Mouse (Mus musculus): ENCODE results near the gene Yme1l1. TPM values are rescaled to one million over a fixed set of nuclear protein-coding genes. Genes with fewer than 3 reads are reported as not detected.

Yme1l1 gene
- polyA plus RNA-seq, 1 experiment: 17.9 TPM

DNA sequence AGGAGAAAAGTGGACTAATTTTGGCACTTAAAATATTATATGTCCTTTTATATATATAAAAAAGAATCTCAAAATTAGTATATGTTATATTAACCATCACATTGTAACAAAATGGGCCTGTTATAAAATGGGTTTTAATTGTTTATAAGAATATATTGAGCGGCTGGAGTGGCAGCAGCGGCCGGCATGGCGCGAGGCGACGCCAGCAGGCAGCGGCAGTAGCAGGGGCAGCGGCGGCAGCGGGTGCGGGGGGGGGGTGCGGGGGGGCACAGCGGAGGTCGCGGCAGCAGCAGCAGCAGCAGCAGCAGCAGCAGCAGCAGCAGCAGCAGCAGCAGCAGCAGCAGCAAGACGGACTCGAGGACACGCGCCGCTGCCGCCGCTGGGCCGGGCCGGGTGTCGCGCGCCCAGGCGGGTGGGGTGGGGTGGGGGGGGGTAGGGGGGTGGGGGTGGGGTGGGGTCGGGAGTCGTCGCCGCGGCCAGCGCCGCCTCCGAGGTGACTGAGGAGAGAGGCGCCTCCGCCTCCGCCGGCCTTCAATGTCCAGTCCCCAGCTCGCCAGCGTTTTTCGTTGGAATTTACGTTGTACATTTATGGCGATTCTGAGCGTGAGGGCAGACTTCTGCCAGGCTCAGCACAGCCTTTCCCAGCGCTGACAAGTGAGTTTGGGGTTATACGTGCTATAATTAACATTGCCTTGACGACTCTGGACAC is 78.0 kb downstream of the Yme1l1 start:
- TF ChIP-seq MAX (IDR thresholded peaks at IDR 0.05; ENCODE audit: low read depth): no peak
- no peak for TF ChIP-seq POLR2AphosphoS2 (IDR thresholded peaks at IDR 0.05; ENCODE audit: insufficient read length, low read depth)
- TF ChIP-seq MYOG (IDR thresholded peaks at IDR 0.05; ENCODE audit: control insufficient read depth in 1 of 3, insufficient read depth in 1 of 3, insufficient read length in 2 of 3, low read depth in 2 of 3): no peak
- TF ChIP-seq TCF3 (IDR thresholded peaks at IDR 0.05; ENCODE audit: insufficient read length, low read depth): no peak
- no peak for TF ChIP-seq REST (IDR thresholded peaks at IDR 0.05; ENCODE audit: insufficient read depth, insufficient read length)
- TF ChIP-seq USF1 (IDR thresholded peaks at IDR 0.05; ENCODE audit: low read depth): no peak
- TF ChIP-seq POLR2A (IDR thresholded peaks at IDR 0.05; ENCODE audit: insufficient read length, low read depth): no peak
- no peak for TF ChIP-seq SRF (IDR thresholded peaks at IDR 0.05; ENCODE audit: control insufficient read depth, insufficient read length, low read depth)
- TF ChIP-seq CEBPB (IDR thresholded peaks at IDR 0.05; ENCODE audit: insufficient read depth, poor library complexity, severe bottlenecking): no peak
- no peak for TF ChIP-seq TCF12 (IDR thresholded peaks at IDR 0.05; ENCODE audit: insufficient read depth, poor library complexity, severe bottlenecking)
- no peak for TF ChIP-seq MYOD1 (IDR thresholded peaks at IDR 0.05; ENCODE audit: control insufficient read depth in 1 of 3, insufficient read length in 2 of 3, low read depth in 2 of 3)
- TF ChIP-seq E2F4 (IDR thresholded peaks at IDR 0.05; ENCODE audit: insufficient read depth): no peak
- Histone ChIP-seq H3K4me2 (ENCODE audit: low read depth) (no peak overlapping the region), H3ac (ENCODE audit: control insufficient read depth, insufficient read length) (no peak overlapping the region)

More for the DNA sequence above, 78.0 kb downstream of the Yme1l1 start:
- Histone ChIP-seq H3K36me3 (ENCODE audit: control insufficient read depth, insufficient read depth) (no peaks in the 10 kb centered on the region), H3K79me2 (ENCODE audit: control insufficient read depth, insufficient read depth) (no peaks in the 10 kb centered on the region), H3K4me3 (no peak overlapping the region), H3K27me3 (ENCODE audit: control insufficient read depth, insufficient read depth, insufficient read length) (no peaks in the 10 kb centered on the region)

Other genes starting within 250 kb of the Yme1l1 start
- gene Abi1, start 116.1 kb upstream of the Yme1l1 start, polyA plus RNA-seq (2012; fragmentation: generic; extraction: Trizol): 28.0 TPM
- gene Acbd5, start 88.2 kb upstream of the Yme1l1 start, polyA plus RNA-seq (2012; fragmentation: generic; extraction: Trizol): 5.0 TPM
- gene Mastl, start 345 bp upstream of the Yme1l1 start, polyA plus RNA-seq (2012; fragmentation: generic; extraction: Trizol): 1.7 TPM
- not detected for gene 4931423N10Rik, start 51.1 kb downstream of the Yme1l1 start, polyA plus RNA-seq (2012; fragmentation: generic; extraction: Trizol)
- not detected for gene Nxph2, start 164.9 kb downstream of the Yme1l1 start, polyA plus RNA-seq (2012; fragmentation: generic; extraction: Trizol)